Mouse (Mus musculus): Measurements from ENCODE around the gene Gid8.
A peak's percentile ranks its signal among the peaks of the same experiment; 100 is the strongest.

Gene Gid8

GRCm38 (mm10) chr2:180754976-180755688 lies 45.2 kb downstream of the Gid8 start:
- no peak for DNase-seq

GRCm38 (mm10) chr2:180755896-180756295 lies 46.0 kb downstream of the Gid8 start:
- peak; percentile 54 to 67 for DNase-seq

GRCm38 (mm10) chr2:180756786-180757185 lies 46.9 kb downstream of the Gid8 start:
- no peak for DNase-seq

- DNase-seq: no peak
Measured at GRCm38 (mm10) chr2:180758513-180759263, 48.8 kb downstream of the Gid8 start.

- DNase-seq: no peak
Measured at GRCm38 (mm10) chr2:180764986-180765385, 55.1 kb downstream of the Gid8 start.

GRCm38 (mm10) chr2:180765713-180766112 lies 55.8 kb downstream of the Gid8 start:
- DNase-seq: no peak

Measured in lung, postnatal 4 days (tissue).